Mouse (Mus musculus): ENCODE measurements around the gene D6Ertd527e. TPM values are rescaled to one million over a fixed set of nuclear protein-coding genes. Genes with fewer than 3 reads are reported as not detected.
"Not testable (repeated sequence)": the region's sequence is repeated elsewhere in the genome, so short reads cannot be mapped to it uniquely, and the experiment has no call there.

D6Ertd527e gene
- polyA plus RNA-seq, 1 experiment: 0.38 TPM

DNA sequence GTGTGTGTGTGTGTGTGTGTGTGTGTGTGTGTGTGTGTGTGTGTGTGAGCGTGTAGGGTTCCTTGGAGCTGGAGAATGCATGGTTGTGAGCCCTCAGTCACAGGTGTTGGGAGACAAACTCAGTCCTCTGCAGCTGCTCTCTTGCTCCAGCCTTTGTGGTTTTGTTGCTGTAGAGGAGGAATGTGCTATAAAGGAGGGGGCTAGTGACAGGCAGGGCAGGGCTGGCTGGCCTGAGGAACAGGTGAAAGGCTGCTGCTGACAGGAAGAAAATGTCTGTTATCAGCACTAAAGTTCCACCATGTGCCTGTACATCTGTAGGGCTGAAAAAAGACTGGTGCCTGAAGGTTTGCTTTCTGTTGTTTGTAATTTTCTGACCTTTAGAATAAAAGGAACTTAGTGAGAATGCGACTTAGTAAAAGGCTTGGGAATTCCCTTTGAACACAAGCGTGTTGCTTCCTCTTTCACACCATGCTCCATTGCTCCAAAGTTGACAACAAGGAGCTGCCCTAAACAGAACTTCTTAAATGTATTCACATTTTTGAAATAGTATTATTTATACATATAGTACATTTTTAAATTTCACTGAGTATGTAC is 29.4 kb upstream of the D6Ertd527e start:
- WGBS: 92% methylated on average over 3 of the region's 3 CpGs
- Histone ChIP-seq H3K4me3 (replicated peaks; ENCODE audit: insufficient read depth, low read depth, low read length) (no peak overlapping the region), H3K27ac (ENCODE audit: insufficient read depth, low read length) (no peak overlapping the region), H3K27me3 (ENCODE audit: control insufficient read depth, insufficient read depth, low read length) (no peaks in the 10 kb centered on the region), H3K4me1 (ENCODE audit: control insufficient read depth, insufficient read depth, low read length) (no peaks in the 10 kb centered on the region)
- no peak for DNase-seq
- TF ChIP-seq CTCF (IDR thresholded peaks at IDR 0.05; ENCODE audit: borderline replicate concordance, insufficient read depth, low read depth, low read length) (no peak), POLR2A (IDR thresholded peaks at IDR 0.05; ENCODE audit: borderline replicate concordance, insufficient read depth, low read length) (no peak)

DNA sequence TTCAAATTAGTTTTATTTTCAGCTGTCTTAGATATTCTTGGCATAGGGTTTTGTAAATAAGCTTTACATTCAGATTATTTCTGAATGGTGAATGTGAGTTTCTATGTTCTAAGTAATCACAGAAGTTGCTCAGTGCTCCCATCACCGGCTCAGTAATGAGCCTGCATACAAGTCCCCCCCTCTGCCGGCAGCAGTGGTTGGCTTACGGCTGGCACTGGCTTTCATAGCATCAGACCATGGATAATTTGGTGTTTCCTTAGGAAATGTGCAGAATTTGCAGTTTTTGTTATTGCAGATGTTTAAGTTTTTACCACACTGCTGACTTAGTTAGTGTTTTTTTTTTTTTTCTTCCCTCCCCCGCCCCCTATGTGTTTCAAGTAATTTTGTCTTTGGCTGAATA is 25.1 kb upstream of the D6Ertd527e start:
- Histone ChIP-seq H3K27ac (ENCODE audit: insufficient read depth, low read length) (no peak overlapping the region), H3K4me1 (ENCODE audit: control insufficient read depth, insufficient read depth, low read length) (no peaks in the 10 kb centered on the region), H3K27me3 (ENCODE audit: control insufficient read depth, insufficient read depth, low read length) (no peaks in the 10 kb centered on the region), H3K4me3 (replicated peaks; ENCODE audit: insufficient read depth, low read depth, low read length) (no peak overlapping the region)
- DNase-seq: no peak
- no peak for TF ChIP-seq CTCF (IDR thresholded peaks at IDR 0.05; ENCODE audit: borderline replicate concordance, insufficient read depth, low read depth, low read length)
- TF ChIP-seq POLR2A (IDR thresholded peaks at IDR 0.05; ENCODE audit: borderline replicate concordance, insufficient read depth, low read length): no peak
- 77% methylated on average over 4 of the region's 4 CpGs for WGBS

DNA sequence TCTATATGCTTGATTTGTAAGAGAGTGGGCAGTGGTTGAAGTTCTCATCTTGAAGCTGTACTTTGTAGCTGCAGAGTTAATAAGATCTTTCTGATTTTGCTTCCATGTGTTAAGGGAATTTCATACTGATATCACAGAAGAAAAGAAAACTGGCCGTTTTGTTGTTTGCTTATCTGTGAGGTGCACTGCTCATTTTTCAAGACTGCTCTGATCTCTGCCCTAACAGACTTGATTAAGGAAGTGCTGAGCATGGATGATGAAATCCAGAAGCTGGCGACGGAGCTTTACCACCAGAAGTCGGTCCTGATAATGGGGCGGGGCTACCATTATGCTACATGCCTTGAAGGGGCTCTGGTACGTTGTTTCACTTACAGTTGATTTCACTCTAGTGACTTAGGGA is 19.5 kb upstream of the D6Ertd527e start:
- no peaks in the 10 kb centered on the region for H3K27me3 ChIP-seq (ENCODE audit: control insufficient read depth, insufficient read depth, low read length)
- no peak overlapping the region for H3K27ac ChIP-seq (ENCODE audit: insufficient read depth, low read length)
- no peak for DNase-seq
- WGBS: 84% methylated on average over 6 of the region's 6 CpGs
- no peaks in the 10 kb centered on the region for H3K4me1 ChIP-seq (ENCODE audit: control insufficient read depth, insufficient read depth, low read length)
- TF ChIP-seq POLR2A (IDR thresholded peaks at IDR 0.05; ENCODE audit: borderline replicate concordance, insufficient read depth, low read length): no peak
- no peak for TF ChIP-seq CTCF (IDR thresholded peaks at IDR 0.05; ENCODE audit: borderline replicate concordance, insufficient read depth, low read depth, low read length)
- H3K4me3 ChIP-seq (replicated peaks; ENCODE audit: insufficient read depth, low read depth, low read length): no peak overlapping the region

DNA sequence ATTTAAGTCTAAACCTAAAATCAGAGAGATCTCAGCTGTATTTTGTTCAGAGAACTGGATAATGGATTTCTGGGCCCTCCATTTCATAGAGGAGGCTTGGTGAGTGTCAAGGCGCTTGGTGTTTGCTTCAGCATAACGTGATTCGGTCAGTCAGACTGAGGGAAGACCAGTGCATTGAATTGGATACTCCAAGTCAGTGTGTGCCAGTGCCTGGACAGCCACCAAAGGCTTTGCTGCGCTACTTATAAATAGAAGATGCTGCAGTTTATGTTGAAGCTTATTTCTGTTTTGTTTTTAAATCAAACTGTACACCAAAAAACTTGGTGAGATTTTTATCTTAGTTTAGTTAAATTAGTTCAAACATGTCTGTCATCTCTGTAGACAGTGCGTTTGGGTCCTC is 16.2 kb upstream of the D6Ertd527e start:
- Histone ChIP-seq H3K27me3 (ENCODE audit: control insufficient read depth, insufficient read depth, low read length) (no peaks in the 10 kb centered on the region), H3K4me3 (replicated peaks; ENCODE audit: insufficient read depth, low read depth, low read length) (no peak overlapping the region), H3K4me1 (ENCODE audit: control insufficient read depth, insufficient read depth, low read length) (no peaks in the 10 kb centered on the region), H3K27ac (ENCODE audit: insufficient read depth, low read length) (no peak overlapping the region)
- no peak for DNase-seq
- no peak for TF ChIP-seq CTCF (IDR thresholded peaks at IDR 0.05; ENCODE audit: borderline replicate concordance, insufficient read depth, low read depth, low read length)
- no peak for TF ChIP-seq POLR2A (IDR thresholded peaks at IDR 0.05; ENCODE audit: borderline replicate concordance, insufficient read depth, low read length)
- 79% methylated on average over 5 of the region's 5 CpGs for WGBS

DNA sequence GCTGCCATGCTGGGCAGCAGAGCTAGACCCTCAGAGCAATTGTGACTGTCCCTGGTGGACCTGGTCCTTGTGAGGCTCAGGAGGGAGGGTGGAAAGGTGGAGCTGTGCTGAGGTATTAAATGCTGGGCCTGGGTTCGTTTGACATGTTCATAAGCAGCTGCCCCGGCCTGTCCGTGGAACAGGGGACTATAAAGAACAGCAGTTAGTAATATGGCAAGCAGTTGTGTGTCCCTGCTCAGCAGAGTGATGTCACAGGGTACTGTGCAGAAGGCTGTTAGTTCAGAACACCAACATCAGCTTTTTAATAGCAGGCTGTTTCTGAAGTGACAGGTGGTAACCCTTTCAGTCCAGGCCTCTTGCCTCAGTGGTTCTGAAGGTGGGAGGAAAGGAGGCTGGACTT is 13.7 kb upstream of the D6Ertd527e start:
- H3K27ac ChIP-seq (ENCODE audit: insufficient read depth, low read length): no peak overlapping the region
- 84% methylated on average over 3 of the region's 3 CpGs for WGBS
- no peaks in the 10 kb centered on the region for H3K27me3 ChIP-seq (ENCODE audit: control insufficient read depth, insufficient read depth, low read length)
- H3K4me1 ChIP-seq (ENCODE audit: control insufficient read depth, insufficient read depth, low read length): no peaks in the 10 kb centered on the region
- TF ChIP-seq CTCF (IDR thresholded peaks at IDR 0.05; ENCODE audit: borderline replicate concordance, insufficient read depth, low read depth, low read length): no peak
- no peak for TF ChIP-seq POLR2A (IDR thresholded peaks at IDR 0.05; ENCODE audit: borderline replicate concordance, insufficient read depth, low read length)
- DNase-seq: no peak
- H3K4me3 ChIP-seq (replicated peaks; ENCODE audit: insufficient read depth, low read depth, low read length): no peak overlapping the region

DNA sequence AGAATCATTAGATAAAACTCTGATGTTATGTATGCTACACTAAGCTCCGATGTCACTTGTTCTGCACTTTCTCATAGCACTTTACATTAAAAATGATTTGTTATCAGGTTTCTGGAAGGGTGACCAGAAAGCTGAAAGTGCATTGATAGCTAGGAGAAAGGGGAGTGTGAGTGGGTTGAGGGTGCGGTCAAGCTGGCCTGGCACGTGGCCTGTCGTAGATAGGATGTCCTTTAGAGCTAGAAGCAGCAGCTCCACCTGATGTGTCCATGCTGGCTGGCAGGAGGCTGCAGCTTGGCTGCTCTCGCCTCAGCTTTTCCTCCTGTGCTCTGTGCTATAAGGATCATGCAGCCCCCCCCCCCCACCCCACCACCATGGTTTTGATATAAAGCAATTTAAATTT is 12.1 kb upstream of the D6Ertd527e start:
- 95% methylated on average over 5 of the region's 5 CpGs for WGBS
- TF ChIP-seq CTCF (IDR thresholded peaks at IDR 0.05; ENCODE audit: borderline replicate concordance, insufficient read depth, low read depth, low read length) (no peak), POLR2A (IDR thresholded peaks at IDR 0.05; ENCODE audit: borderline replicate concordance, insufficient read depth, low read length) (no peak)

DNA sequence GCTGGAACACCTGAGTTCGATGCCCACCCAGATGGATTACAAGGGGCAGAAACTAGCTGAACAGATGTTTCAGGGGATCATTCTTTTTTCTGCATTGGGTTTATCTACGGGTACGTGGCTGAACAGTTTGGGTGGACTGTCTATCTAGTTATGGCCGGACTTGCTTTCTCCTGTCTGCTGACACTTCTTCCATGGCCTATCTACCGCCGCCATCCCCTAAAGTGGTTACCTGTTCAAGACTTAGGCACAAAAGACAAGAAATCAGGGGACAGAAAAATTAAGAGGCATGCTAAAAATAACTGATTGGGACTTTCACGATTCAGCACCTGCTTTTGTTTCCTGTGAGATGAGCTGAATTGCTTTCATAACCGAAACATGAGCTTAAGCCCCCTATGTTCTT is 10.9 kb upstream of the D6Ertd527e start:
- H3K27me3 ChIP-seq (ENCODE audit: control insufficient read depth, insufficient read depth, low read length); H3K4me3 ChIP-seq (replicated peaks; ENCODE audit: insufficient read depth, low read depth, low read length); H3K27ac ChIP-seq (ENCODE audit: insufficient read depth, low read length); DNase-seq; H3K4me1 ChIP-seq (ENCODE audit: control insufficient read depth, insufficient read depth, low read length): not testable (repeated sequence)
- 90% methylated on average over 8 of the region's 8 CpGs for WGBS

More for the DNA sequence above, 12.1 kb upstream of the D6Ertd527e start:
- Histone ChIP-seq H3K4me3 (replicated peaks; ENCODE audit: insufficient read depth, low read depth, low read length) (no peak overlapping the region), H3K27me3 (ENCODE audit: control insufficient read depth, insufficient read depth, low read length) (no peaks in the 10 kb centered on the region), H3K4me1 (ENCODE audit: control insufficient read depth, insufficient read depth, low read length) (no peaks in the 10 kb centered on the region), H3K27ac (ENCODE audit: insufficient read depth, low read length) (no peak overlapping the region)
- DNase-seq: no peak

DNA sequence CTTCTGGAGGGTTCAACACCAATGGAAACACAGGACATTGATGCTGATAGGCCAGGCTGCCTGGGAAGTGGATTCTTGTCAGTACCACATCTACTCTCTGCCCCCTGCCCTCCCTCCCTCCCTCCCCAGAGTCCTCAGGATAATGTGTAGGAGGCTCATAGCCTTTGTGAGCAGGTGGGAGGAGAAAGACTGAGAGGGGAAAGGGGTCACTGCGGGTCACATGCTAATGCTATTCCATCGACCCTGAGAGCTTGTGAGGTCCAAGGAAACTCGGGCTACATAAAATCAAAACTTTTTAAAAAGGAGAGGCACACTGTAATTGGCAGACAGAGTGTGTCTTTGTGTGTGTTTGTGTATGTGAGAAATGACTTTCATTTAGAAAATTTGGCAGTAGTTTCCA is 5.3 kb upstream of the D6Ertd527e start:
- no peaks in the 10 kb centered on the region for H3K4me1 ChIP-seq (ENCODE audit: control insufficient read depth, insufficient read depth, low read length)
- 17% methylated on average over 3 of the region's 3 CpGs for WGBS
- no peak for TF ChIP-seq CTCF (IDR thresholded peaks at IDR 0.05; ENCODE audit: borderline replicate concordance, insufficient read depth, low read depth, low read length)
- H3K27ac ChIP-seq (ENCODE audit: insufficient read depth, low read length): no peak overlapping the region
- H3K4me3 ChIP-seq (replicated peaks; ENCODE audit: insufficient read depth, low read depth, low read length): no peak overlapping the region
- no peak for DNase-seq
- no peaks in the 10 kb centered on the region for H3K27me3 ChIP-seq (ENCODE audit: control insufficient read depth, insufficient read depth, low read length)

Data from cerebellum, adult 2 months (tissue).